Comparison of ENCODE assay signal across 9 mouse cellular contexts in the genomic region with DNA sequence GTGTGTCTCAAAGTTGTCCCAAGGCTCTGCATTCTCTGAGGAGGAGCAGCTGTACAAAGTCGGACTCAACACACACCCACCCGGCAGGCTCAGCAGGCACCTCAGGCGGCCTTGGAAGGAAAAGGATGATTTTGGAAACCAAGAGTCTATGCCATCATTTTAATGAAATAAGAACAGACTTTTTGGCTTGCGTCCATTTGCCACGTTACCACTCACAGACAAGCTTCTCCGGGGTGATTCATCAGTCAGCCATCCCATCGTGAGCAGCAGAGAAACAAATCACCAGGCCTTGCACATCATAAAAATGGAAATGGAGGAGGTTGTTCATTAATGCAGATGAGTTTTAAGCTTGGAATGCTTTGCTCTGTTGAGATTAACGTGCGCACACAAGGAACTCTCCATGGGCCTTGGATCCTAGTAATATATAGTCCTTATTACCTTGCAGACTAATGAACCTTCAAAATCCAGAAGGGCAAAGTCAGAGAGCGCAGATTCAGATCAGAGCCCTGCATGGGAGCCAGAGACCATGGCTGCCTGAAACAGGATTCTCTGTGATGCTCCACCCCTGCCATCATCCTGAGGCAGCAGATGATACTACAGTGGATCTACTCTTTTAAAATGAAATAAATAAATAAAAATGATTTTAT.
DNase-seq lines count a peak whose midpoint lies in the region; ATAC-seq lines count a peak whose summit lies in the region.
"Had no signal": no experiment of that assay in that cellular context is flagged by ENCODE, and none has a peak within 500 bp of the region (broad histone marks: within the 10 kb centered on the region; RNA-seq: fewer than 3 reads in every experiment).

No protein-coding gene starts in this region.

- WGBS in hindbrain, embryonic 13.5 days = 78% methylated on average over 10 of the region's 10 CpGs
- 89% methylated on average over 10 of the region's 10 CpGs for WGBS in hindbrain, embryonic 11.5 days
- WGBS in forebrain, embryonic 13.5 days = 89% methylated on average over 10 of the region's 10 CpGs

- H3K4me2 ChIP-seq in hindbrain, embryonic 13.5 days = no peak overlapping the region
- H3K4me2 ChIP-seq in hindbrain, embryonic 11.5 days (replicated peaks; ENCODE audit: low read depth, low read length) = no peak overlapping the region
- no peak overlapping the region for H3K4me2 ChIP-seq in forebrain, embryonic 13.5 days

- H3K27ac ChIP-seq in hindbrain, embryonic 13.5 days = no peak overlapping the region
- no peak overlapping the region for H3K27ac ChIP-seq in hindbrain, embryonic 11.5 days (ENCODE audit: low read depth, low read length)
- H3K27ac ChIP-seq in forebrain, embryonic 13.5 days = no peak overlapping the region

- intact Hi-C loops in left cerebral cortex, postnatal 14 days (cut with DNase I) = no loop called here
- intact Hi-C loops in heart, postnatal 36 days (cut with DNase I) = no loop called here

- no peaks in the 10 kb centered on the region for H3K36me3 ChIP-seq in hindbrain, embryonic 13.5 days
- no peaks in the 10 kb centered on the region for H3K36me3 ChIP-seq in hindbrain, embryonic 11.5 days (ENCODE audit: control insufficient read depth, insufficient read depth, low read length)
- no peaks in the 10 kb centered on the region for H3K36me3 ChIP-seq in forebrain, embryonic 13.5 days (ENCODE audit: poor library complexity, severe bottlenecking)

- H3K4me1 ChIP-seq in hindbrain, embryonic 13.5 days (replicated peaks) = no peaks in the 10 kb centered on the region
- H3K4me1 ChIP-seq in hindbrain, embryonic 11.5 days (replicated peaks; ENCODE audit: control insufficient read depth, insufficient read depth, low read length) = no peaks in the 10 kb centered on the region
- H3K4me1 ChIP-seq in forebrain, embryonic 13.5 days = no peaks in the 10 kb centered on the region

- no peak overlapping the region for H3K4me3 ChIP-seq in hindbrain, embryonic 13.5 days
- no peak overlapping the region for H3K4me3 ChIP-seq in hindbrain, embryonic 11.5 days (ENCODE audit: low read depth, low read length)
- no peak overlapping the region for H3K4me3 ChIP-seq in forebrain, embryonic 13.5 days

- peak; percentile 39 for ATAC-seq in hindbrain, embryonic 13.5 days (ENCODE audit: low FRiP score)
- ATAC-seq in hindbrain, embryonic 11.5 days (ENCODE audit: low FRiP score) = no peak
- ATAC-seq in forebrain, embryonic 13.5 days = no peak
- ATAC-seq: lung, postnatal 0 days had no signal

- H3K9me3 ChIP-seq in hindbrain, embryonic 13.5 days = no peaks in the 10 kb centered on the region
- no peaks in the 10 kb centered on the region for H3K9me3 ChIP-seq in hindbrain, embryonic 11.5 days (ENCODE audit: control insufficient read depth, low read length)
- H3K9me3 ChIP-seq in forebrain, embryonic 13.5 days (replicated peaks) = no peaks in the 10 kb centered on the region

- H3K27me3 ChIP-seq in hindbrain, embryonic 13.5 days = no peaks in the 10 kb centered on the region
- no peaks in the 10 kb centered on the region for H3K27me3 ChIP-seq in hindbrain, embryonic 11.5 days (ENCODE audit: control insufficient read depth, insufficient read depth, low read length)
- H3K27me3 ChIP-seq in forebrain, embryonic 13.5 days = no peaks in the 10 kb centered on the region

- no peak overlapping the region for H3K9ac ChIP-seq in hindbrain, embryonic 13.5 days
- no peak overlapping the region for H3K9ac ChIP-seq in hindbrain, embryonic 11.5 days (ENCODE audit: low read depth, low read length)
- H3K9ac ChIP-seq in forebrain, embryonic 13.5 days = no peak overlapping the region

- DNase-seq in hindbrain, embryonic 11.5 days (ENCODE audit: low spot score) = no peak
- peak; percentile 89 for DNase-seq in NIH3T3 (ENCODE audit: low read depth)
- peak; percentile 46 to 53 for DNase-seq in frontal cortex, postnatal 14 days (ENCODE audit: low spot score in 2 of 2)
- DNase-seq in left cerebral cortex, postnatal 14 days (ENCODE audit: low spot score in 2 of 2) = peak; percentile 69 to 87
- no peak for DNase-seq in thymus, postnatal 10 days (ENCODE audit: low spot score in 2 of 2)
- DNase-seq in heart, postnatal 36 days = no peak

Comparison
In these comparisons a context has a peak if more than half of its experiments do, and no peak if none do; other contexts are left out.
1. DNase-seq: peak in NIH3T3 (single experiment), frontal cortex, postnatal 14 days (2 of 2) and left cerebral cortex, postnatal 14 days (2 of 2); none in hindbrain, embryonic 11.5 days (single experiment), thymus, postnatal 10 days (0 of 2) and heart, postnatal 36 days (0 of 2).